Mouse (Mus musculus): ENCODE measurements at regions not wholly inside any gene's neighbourhood (a gene's known extent, or its start where the extent isn't known, plus 50 kb on each side); places are given as distances from the start of the nearest gene placed in this dataset.

DNA sequence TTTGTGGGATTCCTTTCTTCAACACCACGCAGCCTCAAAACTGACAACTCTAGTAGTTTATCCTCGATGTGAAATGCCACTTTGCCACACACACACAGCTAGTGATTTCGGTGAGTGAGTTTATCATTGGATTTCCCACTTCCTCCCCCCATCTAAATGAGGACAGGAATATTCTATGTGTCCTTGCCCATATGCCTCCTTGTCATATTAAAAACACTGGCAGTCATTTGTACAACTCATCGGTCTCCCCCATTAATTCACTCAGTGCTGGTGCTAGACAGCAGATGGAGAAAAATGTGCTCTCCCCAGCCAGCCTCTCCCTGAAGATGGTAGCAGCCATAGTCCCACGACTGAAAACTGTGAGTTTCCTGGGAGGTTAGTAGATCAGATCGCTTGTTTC, 496.0 kb upstream of the Sox11 start:
- TF ChIP-seq CTCF (IDR thresholded peaks at IDR 0.05; ENCODE audit: low read depth) (no peak), EP300 (optimal IDR thresholded peaks at IDR 0.05) (no peak)

Data from stomach, postnatal 0 days (tissue).